Mouse (Mus musculus) cerebellum, adult 11 months (tissue): Measurements from ENCODE around the gene Ankrd54.
"Not testable (repeated sequence)": the region's sequence is repeated elsewhere in the genome, so short reads cannot be mapped to it uniquely, and the experiment has no call there.

Experiments
- DNase-seq: peaks from one replicate; pipeline ENCODE4 v3.0.0; 2022

Gene Ankrd54

DNA sequence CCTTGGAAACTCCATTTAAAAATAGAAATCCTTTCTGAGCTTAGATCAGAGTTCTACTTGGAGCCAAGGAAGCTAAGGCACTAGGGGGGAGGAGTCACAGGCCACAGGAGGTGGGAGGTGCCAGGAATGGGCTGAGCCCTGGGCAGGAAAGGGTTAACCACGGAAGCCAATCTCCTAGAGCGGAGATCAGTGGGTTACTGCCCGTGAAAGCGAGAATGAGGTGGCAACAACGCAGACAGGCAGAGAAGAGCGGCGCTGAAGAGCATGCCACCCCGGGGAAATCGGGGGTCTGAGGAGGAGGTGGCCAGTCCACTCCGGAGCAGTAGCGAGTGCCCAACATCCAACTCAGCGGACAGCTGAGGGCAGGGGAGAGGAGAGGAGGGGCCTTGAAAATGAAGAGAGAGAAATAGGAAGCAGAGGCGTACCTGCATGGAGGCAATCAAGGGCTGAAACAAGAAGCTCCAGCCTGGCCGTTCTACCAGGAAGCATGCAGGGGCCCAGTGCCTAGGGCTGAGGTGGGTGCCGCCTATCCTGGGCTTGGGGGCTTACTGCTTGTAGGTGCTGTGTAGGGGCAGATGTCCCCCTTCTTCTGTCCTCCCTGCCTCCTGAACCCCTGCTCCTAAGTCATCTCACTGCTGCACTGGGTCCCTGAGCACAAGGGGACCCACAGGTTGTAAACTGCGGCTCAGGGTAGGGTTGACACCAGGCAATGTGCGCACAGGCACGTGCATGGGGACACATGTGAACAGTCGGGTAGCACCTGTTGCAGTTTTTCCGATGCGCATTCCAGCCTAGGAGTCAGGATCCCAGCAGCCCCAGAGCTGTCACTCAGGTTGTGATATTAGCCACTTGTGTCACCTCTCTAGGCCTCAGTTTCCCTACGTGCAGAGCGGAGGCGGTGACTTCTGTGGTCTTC lies 21.9 kb downstream of the Ankrd54 start:
- no peak for DNase-seq

- peak; percentile 59 for DNase-seq
Measured at GRCm38 (mm10) chr15:79038853-79039252, 23.8 kb downstream of the Ankrd54 start.

DNA sequence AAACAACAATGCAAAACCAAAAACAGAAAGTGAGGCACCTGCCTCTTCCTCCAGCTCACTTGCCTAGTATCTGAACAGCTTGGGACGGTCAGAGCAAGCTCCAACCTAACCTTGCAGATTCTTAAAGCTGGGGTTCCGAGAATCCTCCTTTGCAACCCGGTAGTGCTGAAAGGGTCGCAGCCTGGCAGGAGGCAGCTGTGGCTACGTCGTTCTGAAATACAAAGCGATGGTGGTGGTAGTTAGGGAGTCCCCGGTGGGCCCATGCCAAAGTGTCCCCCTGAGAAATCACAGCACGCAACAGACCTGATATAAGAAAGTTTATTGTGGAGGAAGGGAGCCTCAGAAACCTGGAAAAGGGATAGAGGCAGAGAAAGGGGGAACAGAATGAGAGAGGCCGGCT lies 24.4 kb downstream of the Ankrd54 start:
- DNase-seq: no peak

- peak; percentile 72 for DNase-seq
Measured at GRCm38 (mm10) chr15:79037913-79038328, 24.8 kb downstream of the Ankrd54 start.

DNA sequence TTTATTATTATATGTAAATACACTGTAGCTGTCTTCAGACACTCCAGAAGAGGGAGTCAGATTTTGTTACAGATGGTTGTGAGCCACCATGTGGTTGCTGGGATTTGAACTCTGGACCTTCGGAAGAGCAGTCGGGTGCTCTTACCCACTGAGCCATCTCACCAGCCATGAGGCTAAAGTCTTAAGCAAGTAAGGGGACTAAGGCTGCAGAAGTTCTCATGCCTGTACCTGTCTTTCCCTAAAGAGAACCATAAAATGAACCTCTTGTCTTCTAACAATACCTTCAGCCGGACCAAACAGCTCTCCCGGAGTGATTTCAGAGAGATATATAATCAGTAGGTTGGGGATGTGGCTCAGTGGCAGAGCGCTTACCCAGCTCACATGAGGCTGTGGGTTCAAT lies 30.8 kb downstream of the Ankrd54 start:
- not testable (repeated sequence) for DNase-seq

DNA sequence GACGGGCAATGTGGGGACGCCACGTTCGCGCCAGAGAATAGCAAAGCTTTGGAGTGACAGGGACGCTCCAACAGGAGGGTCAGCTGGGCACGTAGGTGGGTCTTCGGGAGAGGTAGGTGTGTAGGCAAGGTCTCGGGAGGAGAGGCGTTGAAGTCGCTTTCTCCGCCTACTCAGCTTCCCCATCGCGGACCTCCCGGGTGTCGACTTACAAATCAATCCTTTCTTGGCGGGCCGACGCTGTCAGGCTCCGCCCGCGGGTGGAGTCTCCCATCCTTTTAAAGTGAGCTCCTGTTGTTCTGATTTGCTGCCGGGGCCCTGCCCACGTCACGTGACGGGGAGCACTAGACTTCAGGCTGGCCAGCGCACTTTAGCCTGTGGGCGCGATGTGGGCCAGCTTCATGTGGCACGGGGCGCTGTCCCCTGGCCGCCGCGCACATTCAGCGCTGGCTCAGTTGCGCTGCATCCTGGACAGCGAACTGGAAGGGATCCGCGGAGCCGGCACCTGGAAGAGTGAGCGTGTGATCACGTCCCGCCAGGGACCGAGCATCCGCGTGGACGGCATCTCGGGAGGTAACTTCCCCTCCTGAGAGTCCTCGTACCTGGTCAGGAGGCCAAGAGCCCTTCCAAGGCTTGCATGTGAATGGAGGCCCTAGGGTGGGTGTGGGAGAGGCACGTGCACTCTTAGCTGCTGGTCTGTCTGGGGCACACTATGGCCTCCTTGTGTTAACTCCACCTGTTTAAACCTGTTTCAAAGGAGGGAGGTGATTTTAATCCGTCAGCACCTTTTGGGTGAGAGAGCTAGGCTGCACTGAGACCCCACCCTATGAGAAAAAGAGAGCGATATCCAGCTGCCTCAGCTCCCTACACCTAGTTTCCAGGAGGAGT lies 31.9 kb downstream of the Ankrd54 start:
- DNase-seq: peak; percentile 85

DNA sequence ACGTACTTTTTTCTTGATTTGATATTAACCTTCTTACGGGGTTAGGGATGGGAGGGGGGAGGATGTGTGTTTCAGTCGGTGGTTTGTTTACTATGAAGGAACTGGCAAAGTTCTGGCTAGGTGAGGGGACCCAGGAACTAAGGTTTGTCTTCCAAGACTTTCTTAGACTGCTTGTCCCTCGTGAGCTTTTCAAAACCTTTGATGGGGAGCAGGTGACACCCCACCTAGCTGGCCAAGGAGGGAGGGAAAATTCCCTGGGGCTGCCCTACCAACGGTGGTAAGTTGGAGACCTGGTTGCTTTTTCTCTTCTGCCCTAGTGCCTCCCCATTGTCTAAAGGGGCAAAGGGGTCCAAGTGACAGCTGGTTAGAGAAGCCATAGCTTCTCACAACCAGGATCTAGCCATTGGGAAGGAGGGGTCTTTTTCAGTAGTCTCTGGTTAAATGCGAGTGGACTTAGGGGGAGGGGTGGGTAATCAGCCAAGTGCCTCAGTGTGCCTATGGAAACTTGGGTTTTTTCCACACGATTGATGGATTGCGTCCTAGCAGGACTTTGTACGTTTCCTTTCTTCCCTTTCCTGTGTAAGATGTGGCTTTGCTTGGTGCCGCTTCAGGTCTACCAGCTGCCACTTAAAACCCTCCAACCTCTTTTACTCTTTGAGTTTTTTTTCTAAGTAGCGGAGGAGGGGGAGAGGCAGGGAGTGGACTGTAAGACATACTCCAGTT lies 33.0 kb downstream of the Ankrd54 start:
- no peak for DNase-seq

- DNase-seq: no peak
Measured at GRCm38 (mm10) chr15:79028823-79029484, 33.7 kb downstream of the Ankrd54 start.

DNA sequence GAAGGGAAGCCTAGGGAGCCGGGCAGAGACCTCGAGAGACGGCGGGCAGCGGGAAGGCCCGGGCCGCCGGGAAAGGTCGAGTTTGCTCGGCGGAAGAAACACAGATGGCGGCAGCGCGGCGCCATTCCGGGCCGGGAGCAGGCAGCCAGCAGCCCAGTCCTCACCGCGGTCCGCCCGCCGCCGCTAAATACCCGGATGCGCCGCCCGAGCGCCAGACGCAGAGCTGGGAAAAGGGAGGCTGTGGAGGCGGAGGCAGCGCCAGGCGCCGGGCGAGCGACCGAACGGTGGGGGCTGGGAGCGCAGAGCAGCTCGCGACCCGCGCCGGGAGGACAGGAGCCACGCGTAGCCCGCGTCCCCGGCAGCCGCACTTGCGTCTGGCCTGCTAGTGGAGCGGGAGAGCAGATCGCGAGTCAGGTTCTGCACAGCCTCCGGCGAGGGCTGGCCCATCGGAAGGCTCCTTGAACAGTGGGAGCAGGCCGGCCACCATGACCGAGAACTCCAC lies 34.4 kb downstream of the Ankrd54 start, which contains the start of gene H1f0:
H1f0 (plus strand) TSS at position 214 of the 502 bp plus-strand sequence.
- DNase-seq: peak; percentile 94

GRCm38 (mm10) chr15:79027291-79028205 lies 35.1 kb downstream of the Ankrd54 start:
- peak; percentile 59 for DNase-seq

- no peak for DNase-seq
Measured at GRCm38 (mm10) chr15:79026511-79027290, 36.0 kb downstream of the Ankrd54 start.

DNA sequence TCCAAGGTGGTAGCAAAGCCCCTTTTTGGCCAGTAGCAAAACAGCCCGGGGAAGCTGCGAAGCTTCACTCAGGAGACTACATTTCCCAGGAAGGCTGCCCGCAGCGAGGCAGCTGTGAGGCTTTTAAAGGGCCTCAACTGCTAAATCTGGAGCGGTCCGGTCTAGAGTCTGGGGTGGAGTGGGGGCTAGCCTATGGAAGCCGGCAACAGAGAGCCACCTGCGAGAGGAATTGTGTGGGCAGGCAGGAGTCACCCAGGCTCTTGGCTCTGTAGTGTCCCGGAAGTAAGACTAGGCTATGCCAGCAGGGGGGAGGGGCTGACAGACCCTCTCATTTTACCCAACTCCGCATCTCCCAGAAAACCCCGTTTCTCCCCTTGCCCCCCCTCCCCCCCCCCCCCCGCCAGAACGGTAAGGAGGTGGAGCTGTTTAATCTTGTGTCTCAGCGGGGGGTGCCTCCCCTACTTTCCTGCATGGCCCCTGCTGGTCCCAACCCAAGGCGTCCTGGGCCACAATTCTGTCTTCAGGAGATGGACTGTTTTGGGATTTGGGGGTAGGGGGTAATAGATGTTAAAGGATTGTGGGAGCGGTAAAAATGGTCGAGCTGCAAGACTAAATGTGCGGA lies 36.9 kb downstream of the Ankrd54 start:
- DNase-seq: no peak

- DNase-seq: no peak
Measured at GRCm38 (mm10) chr15:79023366-79023765, 39.3 kb downstream of the Ankrd54 start.

DNA sequence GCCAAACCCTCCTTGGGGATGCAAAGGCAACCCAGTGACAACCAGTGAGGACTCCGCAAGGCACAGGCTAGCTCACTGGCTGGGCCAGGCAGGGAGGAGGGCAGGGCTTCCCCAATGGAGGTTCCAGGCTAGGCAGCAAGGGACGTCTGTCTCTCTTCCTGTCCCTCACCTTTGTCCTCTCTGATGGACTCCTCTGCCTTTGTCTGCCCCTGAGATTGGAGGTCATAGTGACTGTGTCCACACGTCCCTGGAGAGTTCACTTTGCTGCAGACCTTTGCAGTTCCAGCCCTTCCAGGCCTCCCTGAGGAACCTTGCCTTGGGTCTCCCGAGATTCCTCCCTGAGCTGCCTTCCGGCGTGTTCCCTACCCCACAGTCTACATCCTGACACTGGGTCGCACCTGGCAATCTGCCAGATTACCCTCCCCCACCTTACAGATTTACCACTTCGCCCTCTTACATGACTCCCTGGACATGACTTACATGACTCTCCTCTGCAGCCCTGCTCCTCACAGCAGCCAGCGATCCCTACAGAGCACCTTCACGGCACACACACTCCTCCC lies 39.9 kb downstream of the Ankrd54 start:
- DNase-seq: no peak

- no peak for DNase-seq
Measured at GRCm38 (mm10) chr15:79018886-79019285, 43.8 kb downstream of the Ankrd54 start.

GRCm38 (mm10) chr15:79018191-79018590 lies 44.5 kb downstream of the Ankrd54 start:
- DNase-seq: no peak

- no peak for DNase-seq
Measured at GRCm38 (mm10) chr15:79013382-79013781, 49.3 kb downstream of the Ankrd54 start.

DNA sequence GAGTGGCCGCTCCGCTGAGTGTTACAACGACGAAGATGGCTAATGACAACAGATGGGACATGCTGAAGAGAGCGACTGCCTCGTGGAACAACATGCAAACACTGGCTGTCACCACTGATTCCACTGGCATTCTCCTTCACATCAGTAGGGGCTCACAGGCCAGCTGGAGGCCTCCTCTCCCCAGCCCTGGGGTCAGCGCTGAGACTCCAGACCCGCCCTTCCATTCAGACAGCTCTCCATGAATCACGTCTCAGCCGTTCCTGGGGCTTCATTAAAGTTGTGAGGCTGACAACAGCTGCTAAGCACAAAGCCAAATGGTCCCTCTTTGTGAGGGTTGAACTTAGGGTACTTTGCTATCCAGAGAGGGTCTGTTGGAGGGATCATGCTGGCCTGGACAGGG lies 51.1 kb downstream of the Ankrd54 start:
- DNase-seq: no peak

DNA sequence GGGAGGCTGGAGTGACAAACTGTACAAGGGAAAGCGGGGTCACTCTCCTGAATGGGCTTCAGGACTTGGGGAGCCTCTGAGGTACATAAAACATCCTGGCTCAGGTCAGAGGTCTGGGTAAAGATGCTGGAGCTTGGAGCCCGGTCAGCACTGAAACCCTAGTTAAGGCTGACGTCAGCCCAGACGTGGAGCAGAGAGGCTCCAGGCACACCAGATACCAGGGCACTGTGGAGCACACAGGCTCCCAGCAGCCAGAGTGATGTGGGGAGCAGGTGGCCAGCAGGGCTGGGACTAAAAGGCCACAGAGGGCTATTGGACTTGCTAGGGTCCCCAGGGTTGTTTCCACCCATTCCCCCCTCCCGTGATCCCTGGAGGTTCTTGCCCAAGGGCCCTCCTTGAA lies 53.0 kb downstream of the Ankrd54 start:
- no peak for DNase-seq
